Mouse (Mus musculus) fibroblast of lung, adult 2 months (primary cell): ENCODE measurements around the gene Dut.

Source experiments
- DNase-seq: peaks from one replicate; pipeline ENCODE4 v3.0.0-alpha.2; 2011; ENCODE audit warnings: low read depth

The Dut gene

DNA sequence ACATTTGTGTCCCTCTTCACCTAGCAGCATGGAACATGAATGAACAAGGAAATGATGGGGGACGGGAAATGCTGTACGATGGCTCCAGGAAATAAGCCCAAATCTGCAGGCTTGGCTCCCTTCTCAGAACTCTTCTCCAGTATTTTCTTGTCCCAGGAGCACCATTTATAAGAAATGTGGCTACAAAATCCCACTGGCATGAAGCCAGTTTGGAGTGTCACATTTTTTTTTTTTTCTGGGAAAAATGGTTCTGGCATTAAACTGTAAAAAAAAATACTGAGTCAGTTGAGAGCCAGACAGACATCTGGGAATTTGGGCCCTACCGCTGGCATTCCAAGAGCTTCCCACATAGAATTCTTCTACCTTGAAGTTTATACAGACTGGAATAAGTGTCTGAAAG, 57.8 kb downstream of the Dut start:
- DNase-seq = peak; percentile 81

DNA sequence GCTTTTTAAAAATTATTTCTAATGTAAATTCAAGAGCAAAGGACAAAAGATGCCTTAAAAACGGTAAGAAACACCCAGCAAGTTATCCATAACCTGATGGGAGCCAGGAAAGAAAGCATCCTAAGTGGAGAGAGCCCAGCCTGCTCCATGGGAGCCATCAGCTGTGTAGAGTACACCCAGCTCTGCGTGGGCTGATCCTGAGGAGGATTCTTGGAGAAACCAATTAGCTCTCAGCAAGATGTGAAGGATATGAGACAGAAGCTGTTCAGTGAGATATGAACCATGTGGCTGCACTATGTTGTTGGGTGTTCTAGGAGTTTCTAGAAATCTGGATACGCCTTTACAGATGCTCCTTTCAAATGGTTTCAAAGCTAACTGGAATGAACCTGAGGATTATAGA, 58.7 kb downstream of the Dut start:
- no peak for DNase-seq
